ENCODE assay signal across 1 mouse cellular context in genomic region chr14:31601908-31602615, GRCm38 (mm10).
TF ChIP-seq lines count a peak whose summit lies in the region.

No protein-coding gene starts in this region.

TF ChIP-seq in ES-E14, 5 proteins besides CTCF, POLR2A, EP300 and RAD21 (continued from another document):
- TF ChIP-seq ZNF384 (IDR thresholded peaks at IDR 0.05; ENCODE audit: low read depth, low read length) (peak; percentile 64; the same call in 1 of the 2 replicates), MAFK (IDR thresholded peaks at IDR 0.05; ENCODE audit: insufficient read depth, low read depth, low read length) (no peak)
